Mouse (Mus musculus) CH12.LX (cell line): ENCODE measurements around the gene Nedd8.

Experiments used
- CHD2 ChIP-seq: IDR thresholded peaks from 2 replicates; pipeline ENCODE4 v1.6.1; 2011; ENCODE audit warnings: low read length, improper control_type of control experiment
- CTCF ChIP-seq, 2 experiments: IDR thresholded peaks in 1 of 2; conservative IDR thresholded peaks in 1 of 2; 2 replicates each; pipeline ENCODE4 v1.5.1; 2011 to 2012; ENCODE audit warnings: low read depth in 2 of 2, low read length in 2 of 2, improper control_type of control experiment in 1 of 2, inconsistent platforms in 1 of 2, mild to moderate bottlenecking in 1 of 2, moderate library complexity in 1 of 2
- E2F4 ChIP-seq: IDR thresholded peaks from 2 replicates; pipeline ENCODE4 v1.6.1; 2011; ENCODE audit warnings: low read depth, low read length, improper control_type of control experiment; ENCODE audit not compliant: insufficient replicate concordance
- EP300 ChIP-seq: IDR thresholded peaks from 2 replicates; pipeline ENCODE4 v1.6.1; 2011; ENCODE audit warnings: low read length, improper control_type of control experiment
- ETS1 ChIP-seq: conservative IDR thresholded peaks from 2 replicates; pipeline ENCODE4 v1.6.1; 2012; ENCODE audit warnings: low read depth, mild to moderate bottlenecking, inconsistent platforms, low read length, improper control_type of control experiment, moderate library complexity
- HCFC1 ChIP-seq: IDR thresholded peaks from 2 replicates; pipeline ENCODE4 v1.6.1; 2012; ENCODE audit warnings: low read depth, mild to moderate bottlenecking, inconsistent platforms, low read length, improper control_type of control experiment
- JUN ChIP-seq: IDR thresholded peaks from 2 replicates; pipeline ENCODE4 v1.6.1; 2011; ENCODE audit warnings: low read depth, mild to moderate bottlenecking, low read length, improper control_type of control experiment, moderate library complexity; ENCODE audit not compliant: insufficient read depth
- MAX ChIP-seq: IDR thresholded peaks from 2 replicates; pipeline ENCODE4 v1.6.1; 2011; ENCODE audit warnings: low read length, improper control_type of control experiment
- POLR2A ChIP-seq: IDR thresholded peaks from 2 replicates; pipeline ENCODE4 v1.6.1; 2011; ENCODE audit warnings: low read depth, mild to moderate bottlenecking, improper control_type of control experiment, low read length
- UBTF ChIP-seq: IDR thresholded peaks from 2 replicates; pipeline ENCODE4 v1.6.1; 2012; ENCODE audit warnings: low read depth, mild to moderate bottlenecking, inconsistent platforms, low read length, improper control_type of control experiment, moderate library complexity
- USF1 ChIP-seq: IDR thresholded peaks from 2 replicates; pipeline ENCODE4 v1.6.1; 2014; ENCODE audit warnings: low read depth, mild to moderate bottlenecking, inconsistent platforms, low read length, improper control_type of control experiment
- ZC3H11A ChIP-seq: IDR thresholded peaks from 2 replicates; pipeline ENCODE4 v1.6.1; 2012; ENCODE audit warnings: low read depth, mild to moderate bottlenecking, inconsistent platforms, low read length, improper control_type of control experiment
- ZMIZ1 ChIP-seq: IDR thresholded peaks from 2 replicates; pipeline ENCODE4 v1.6.1; 2012; ENCODE audit warnings: low read depth, mild to moderate bottlenecking, inconsistent platforms, low read length, improper control_type of control experiment

DNA sequence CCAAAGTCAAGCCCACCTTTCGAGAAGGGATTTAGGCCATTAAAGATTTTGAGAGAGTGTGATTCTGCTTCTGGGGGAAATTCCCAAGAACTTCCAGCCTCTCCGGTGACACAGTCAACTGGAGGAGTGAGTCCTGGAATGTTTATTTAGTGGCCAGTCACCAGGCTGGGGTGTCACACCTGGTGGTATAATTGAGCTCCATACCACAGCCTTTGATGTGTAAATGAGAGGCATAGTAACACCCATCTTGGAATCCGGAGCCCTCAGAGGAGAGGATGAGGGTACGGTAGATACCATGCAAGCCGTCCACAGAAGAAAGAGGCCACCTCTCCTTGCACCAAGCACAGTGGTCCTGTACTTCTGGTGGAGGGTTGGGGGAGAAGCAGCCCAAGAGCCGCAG is 30.8 kb upstream of the Nedd8 start:
- TF ChIP-seq CTCF (conservative IDR thresholded peaks at IDR 0.05 in 1 of 2, IDR thresholded peaks at IDR 0.05 in 1 of 2; ENCODE audit: low read depth in 2 of 2, low read length in 2 of 2) (no peak), POLR2A (no peak), EP300 (no peak), E2F4 (no peak), MAX (no peak), ETS1 (no peak), CHD2 (no peak), USF1 (no peak), UBTF (no peak), ZMIZ1 (no peak), JUN (no peak), ZC3H11A (no peak), HCFC1 (no peak)
